Mouse (Mus musculus) liver, postnatal 0 days (tissue): ENCODE measurements around the gene Baat.
A peak's percentile ranks its signal among the peaks of the same experiment; 100 is the strongest.

Source experiments
- CTCF ChIP-seq: sonication (generic); IDR thresholded peaks from 2 replicates; pipeline ENCODE4 v1.5.1; 2016; ENCODE audit warnings: antibody characterized with exemption, low read depth
- EP300 ChIP-seq: IDR thresholded peaks from 2 replicates; pipeline ENCODE4 v1.6.1; 2016; ENCODE audit warnings: antibody characterized with exemption, low read depth, mild to moderate bottlenecking

DNA sequence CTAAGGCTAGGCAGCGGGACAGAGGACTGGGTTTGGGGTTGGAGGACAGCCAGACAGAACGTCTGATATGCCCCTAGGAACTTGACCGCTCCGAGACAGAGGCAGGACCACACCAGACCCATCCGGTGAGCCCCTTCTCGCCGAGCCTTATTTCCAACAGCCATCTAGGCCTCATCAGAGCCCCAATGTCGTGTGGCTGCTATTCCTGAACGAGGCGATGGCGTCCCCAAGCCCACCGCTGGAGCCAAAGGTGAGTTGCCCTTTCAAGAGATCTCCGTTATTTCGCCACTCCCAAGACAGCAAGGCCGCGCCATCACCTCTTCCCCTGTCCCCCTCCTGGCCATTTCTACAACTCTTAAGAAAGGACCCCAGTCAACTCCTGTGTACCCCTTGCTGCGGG is 15.0 kb upstream of the Baat start:
- TF ChIP-seq CTCF, result peak; percentile 13; the same call in 1 of the 2 replicates
- no peak for TF ChIP-seq EP300
